Mouse (Mus musculus) MEL (cell line): ENCODE data around the gene Hcls1. TPM values are rescaled to one million over a fixed set of nuclear protein-coding genes. Genes with fewer than 3 reads are reported as not detected.

Source experiments
- DNase-seq: peaks from one replicate; pipeline ENCODE4 v3.0.0; 2011; ENCODE audit warnings: low read depth, low spot score
- H3K27ac ChIP-seq: 2 replicates; pipeline ENCODE4 v1.5.1; 2012; ENCODE audit warnings: low read depth, mild to moderate bottlenecking, control low read depth, low read length, moderate library complexity; ENCODE audit not compliant: control insufficient read depth
- H3K27me3 ChIP-seq, 2 experiments: fragments of 150-350 bp in 1 of 2; sonication (generic) in 1 of 2; 2 replicates each; pipeline ENCODE4 v1.6.1; 2012; ENCODE audit warnings: low read length in 2 of 2, mild to moderate bottlenecking in 2 of 2, improper control_type of control experiment in 1 of 2, moderate library complexity in 1 of 2; ENCODE audit not compliant: insufficient read depth in 2 of 2, control insufficient read depth in 1 of 2
- H3K36me3 ChIP-seq, 2 experiments: 2 replicates each; pipeline ENCODE4 v1.6.1; 2012 to 2014; ENCODE audit warnings: low read length in 2 of 2, improper control_type of control experiment in 1 of 2, inconsistent platforms in 1 of 2, mild to moderate bottlenecking in 1 of 2; ENCODE audit not compliant: insufficient read depth in 2 of 2, control insufficient read depth in 1 of 2
- H3K4me1 ChIP-seq, 2 experiments: fragments of 150-350 bp in 1 of 2; sonication (generic) in 1 of 2; 2 replicates each; pipeline ENCODE4 v1.6.1; 2012; ENCODE audit warnings: low read length in 2 of 2, improper control_type of control experiment in 1 of 2, mild to moderate bottlenecking in 1 of 2; ENCODE audit not compliant: insufficient read depth in 2 of 2, control insufficient read depth in 1 of 2
- H3K4me3 ChIP-seq, 2 experiments: fragments of 150-350 bp in 1 of 2; sonication (generic) in 1 of 2; 2 replicates each; pipeline ENCODE4 v1.5.1; 2012; ENCODE audit warnings: low read depth in 2 of 2, low read length in 2 of 2, mild to moderate bottlenecking in 2 of 2, moderate library complexity in 2 of 2, control low read depth in 1 of 2, improper control_type of control experiment in 1 of 2; ENCODE audit not compliant: control insufficient read depth in 1 of 2, insufficient read depth in 1 of 2
- H3K79me2 ChIP-seq: 2 replicates; pipeline ENCODE4 v1.6.1; 2012; ENCODE audit warnings: mild to moderate bottlenecking, low read length, moderate library complexity; ENCODE audit not compliant: control insufficient read depth, poor library complexity, insufficient read depth
- H3K9ac ChIP-seq: 2 replicates; pipeline ENCODE4 v1.6.1; 2012; ENCODE audit warnings: low read depth, mild to moderate bottlenecking, control low read depth, low read length, moderate library complexity; ENCODE audit not compliant: control insufficient read depth, poor library complexity, severe bottlenecking
- H3K9me3 ChIP-seq: fragments of 150-350 bp; sonication (generic); replicated peaks from 2 replicates; pipeline ENCODE4 v1.6.1; 2012; ENCODE audit warnings: mild to moderate bottlenecking, low read length, improper control_type of control experiment, moderate library complexity; ENCODE audit not compliant: insufficient read depth
- BHLHE40 ChIP-seq: IDR thresholded peaks from 2 replicates; pipeline ENCODE4 v1.6.1; 2012; ENCODE audit warnings: low read depth, mild to moderate bottlenecking, inconsistent platforms, low read length, improper control_type of control experiment, borderline replicate concordance
- CHD2 ChIP-seq: IDR thresholded peaks from 2 replicates; pipeline ENCODE4 v1.6.1; 2011; ENCODE audit warnings: low read length, improper control_type of control experiment
- E2F4 ChIP-seq: IDR thresholded peaks from 2 replicates; pipeline ENCODE4 v1.6.1; 2011; ENCODE audit warnings: low read depth, low read length, improper control_type of control experiment, borderline replicate concordance
- ELF1 ChIP-seq: IDR thresholded peaks from 2 replicates; pipeline ENCODE4 v1.6.1; 2014; ENCODE audit warnings: low read depth, mild to moderate bottlenecking, inconsistent platforms, low read length, improper control_type of control experiment, moderate library complexity
- EP300 ChIP-seq, 2 experiments: IDR thresholded peaks; 2 replicates each; pipeline ENCODE4 v1.6.1; 2011; ENCODE audit warnings: improper control_type of control experiment in 2 of 2, low read length in 2 of 2, low read depth in 1 of 2, mild to moderate bottlenecking in 1 of 2
- ETS1 ChIP-seq: IDR thresholded peaks from 2 replicates; pipeline ENCODE4 v1.6.1; 2012; ENCODE audit warnings: low read depth, mild to moderate bottlenecking, inconsistent platforms, low read length, improper control_type of control experiment, moderate library complexity
- GABPA ChIP-seq: IDR thresholded peaks from 2 replicates; pipeline ENCODE4 v1.6.1; 2012; ENCODE audit warnings: low read depth, mild to moderate bottlenecking, inconsistent platforms, low read length, improper control_type of control experiment, moderate library complexity
- GATA1 ChIP-seq: IDR thresholded peaks from 2 replicates; pipeline ENCODE4 v1.6.1; 2011; ENCODE audit warnings: low read depth, low read length, improper control_type of control experiment
- MAX ChIP-seq: IDR thresholded peaks from 2 replicates; pipeline ENCODE4 v1.6.1; 2011; ENCODE audit warnings: low read length, improper control_type of control experiment
- MAZ ChIP-seq: IDR thresholded peaks from 2 replicates; pipeline ENCODE4 v1.6.1; 2012; ENCODE audit warnings: low read depth, mild to moderate bottlenecking, inconsistent platforms, low read length, improper control_type of control experiment
- MEF2A ChIP-seq: IDR thresholded peaks from 2 replicates; pipeline ENCODE4 v1.6.1; 2014; ENCODE audit warnings: low read depth, mild to moderate bottlenecking, inconsistent platforms, low read length, improper control_type of control experiment; ENCODE audit not compliant: poor library complexity, insufficient replicate concordance, severe bottlenecking; ENCODE audit errors: extremely low read depth
- MXI1 ChIP-seq: IDR thresholded peaks from 2 replicates; pipeline ENCODE4 v1.6.1; 2011; ENCODE audit warnings: mild to moderate bottlenecking, low read depth, low read length, improper control_type of control experiment
- MYC ChIP-seq: IDR thresholded peaks from 2 replicates; pipeline ENCODE4 v1.6.1; 2011; ENCODE audit warnings: low read depth, mild to moderate bottlenecking, low read length, improper control_type of control experiment, moderate library complexity
- NELFE ChIP-seq: IDR thresholded peaks from 2 replicates; pipeline ENCODE4 v1.6.1; 2011; ENCODE audit warnings: low read depth, low read length, improper control_type of control experiment
- NRF1 ChIP-seq: IDR thresholded peaks from 2 replicates; pipeline ENCODE4 v1.6.1; 2014; ENCODE audit warnings: low read depth, mild to moderate bottlenecking, inconsistent platforms, low read length, improper control_type of control experiment, moderate library complexity; ENCODE audit not compliant: poor library complexity, insufficient read depth, severe bottlenecking
- RCOR1 ChIP-seq: IDR thresholded peaks from 2 replicates; pipeline ENCODE4 v1.6.1; 2012; ENCODE audit warnings: low read depth, mild to moderate bottlenecking, inconsistent platforms, low read length, improper control_type of control experiment
- SIN3A ChIP-seq: IDR thresholded peaks from 2 replicates; pipeline ENCODE4 v1.6.1; 2012; ENCODE audit warnings: low read length, improper control_type of control experiment, inconsistent platforms
- SMC3 ChIP-seq: IDR thresholded peaks from 2 replicates; pipeline ENCODE4 v1.6.1; 2011; ENCODE audit warnings: low read depth, low read length, improper control_type of control experiment
- TAL1 ChIP-seq: IDR thresholded peaks from 2 replicates; pipeline ENCODE4 v1.6.1; 2012; ENCODE audit warnings: mild to moderate bottlenecking, inconsistent platforms, low read length, moderate library complexity, mixed read lengths
- TBP ChIP-seq: IDR thresholded peaks from 2 replicates; pipeline ENCODE4 v1.8.0; 2011; ENCODE audit warnings: low read depth, low read length, improper control_type of control experiment
- ZKSCAN1 ChIP-seq: IDR thresholded peaks from 2 replicates; pipeline ENCODE4 v1.6.1; 2012; ENCODE audit warnings: low read depth, mild to moderate bottlenecking, inconsistent platforms, low read length, improper control_type of control experiment, moderate library complexity
- ZMIZ1 ChIP-seq: IDR thresholded peaks from 2 replicates; pipeline ENCODE4 v1.6.1; 2012; ENCODE audit warnings: low read depth, mild to moderate bottlenecking, inconsistent platforms, low read length, improper control_type of control experiment, moderate library complexity
- ZNF384 ChIP-seq: IDR thresholded peaks from 2 replicates; pipeline ENCODE4 v1.6.1; 2012; ENCODE audit warnings: low read depth, mild to moderate bottlenecking, inconsistent platforms, low read length, improper control_type of control experiment
- polyA plus RNA-seq, 2 experiments: library from polyadenylated mRNA; stranded (reverse) in 1 of 2; unstranded in 1 of 2; fragments of >175 nt in 1 of 2; fragments of >200 nt in 1 of 2; gene quantifications; 2 replicates each; pipeline versions ENCODE4 v1.2.1 to v1.2.4; 2012; ENCODE audit warnings: low replicate concordance in 2 of 2, low read depth in 1 of 2; ENCODE audit not compliant: insufficient read length in 2 of 2, insufficient read depth in 1 of 2, missing spikeins in 1 of 2
- total RNA-seq: library from RNA; depleted of rRNA; stranded (reverse); fragments of 300-350 nt; gene quantifications from 2 replicates; pipeline ENCODE4 v1.2.3, GENCODE M21; 2012

Hcls1 gene
- total and polyA plus RNA-seq, 3 experiments, result 57.4 to 91.4 TPM; not detected in 1

DNA sequence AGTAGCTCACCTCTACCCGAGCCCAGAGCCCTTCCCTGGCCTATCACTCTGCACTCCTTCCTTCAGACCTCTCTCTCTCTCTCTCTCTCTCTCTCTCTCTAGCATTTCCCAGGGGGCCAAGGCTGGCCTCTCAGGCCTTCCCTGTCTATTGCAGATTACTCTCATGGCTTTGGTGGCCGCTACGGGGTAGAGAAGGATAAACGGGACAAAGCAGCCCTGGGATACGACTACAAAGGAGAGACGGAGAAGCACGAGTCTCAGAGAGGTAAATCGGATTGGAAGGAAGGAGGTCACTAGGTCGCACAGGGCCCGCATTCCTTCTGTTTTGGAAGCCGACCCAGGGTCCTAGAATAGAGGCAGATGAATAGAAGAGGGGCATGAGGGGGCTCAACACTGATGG lies 20.3 kb downstream of the Hcls1 start:
- no peaks in the 10 kb centered on the region for H3K27me3 ChIP-seq
- H3K4me3 ChIP-seq, result no peak overlapping the region
- H3K36me3 ChIP-seq, result no peaks in the 10 kb centered on the region
- H3K9me3 ChIP-seq, result no peaks in the 10 kb centered on the region
- H3K4me1 ChIP-seq, result no peaks in the 10 kb centered on the region
- DNase-seq, result no peak
- no peak overlapping the region for H3K27ac ChIP-seq
- no peak for TF ChIP-seq RCOR1
- no peak for TF ChIP-seq ZNF384
- no peak for TF ChIP-seq CHD2
- TF ChIP-seq ELF1, result no peak
- no peak for TF ChIP-seq GATA1
- TF ChIP-seq GABPA, result no peak
- TF ChIP-seq MAZ, result no peak
- no peak for TF ChIP-seq TBP
- no peak for TF ChIP-seq EP300 (IDR thresholded peaks at IDR 0.05; ENCODE audit: low read depth in 1 of 2, low read length in 2 of 2)
- no peak for TF ChIP-seq MAX
- TF ChIP-seq SMC3, result no peak
- no peak for TF ChIP-seq ZKSCAN1
- no peak for TF ChIP-seq NRF1
- TF ChIP-seq ETS1, result no peak
- TF ChIP-seq NELFE, result no peak
- no peak for TF ChIP-seq SIN3A
- TF ChIP-seq MXI1, result no peak
- TF ChIP-seq TAL1, result no peak
- no peak for TF ChIP-seq E2F4
- no peak overlapping the region for H3K9ac ChIP-seq
- H3K79me2 ChIP-seq, result no peaks in the 10 kb centered on the region

DNA sequence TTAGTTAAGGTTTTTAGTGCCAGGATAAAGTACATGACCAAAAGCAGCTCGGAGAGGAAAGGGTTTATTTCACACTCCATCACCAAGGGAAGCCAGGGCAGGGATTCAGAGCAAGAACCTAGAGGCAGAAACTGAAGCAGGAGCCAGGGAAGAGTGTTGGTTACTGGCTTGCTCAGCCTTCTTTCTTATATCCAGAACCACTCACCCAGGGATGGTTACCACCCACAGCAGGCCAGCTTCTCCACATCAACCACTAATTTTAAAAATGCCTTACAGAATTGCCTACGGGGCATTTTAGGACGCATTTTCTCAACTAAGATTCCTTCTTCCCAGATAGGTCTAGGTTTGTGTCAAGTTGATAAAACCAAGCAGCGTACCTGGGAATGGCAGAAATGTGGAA lies 28.6 kb downstream of the Hcls1 start:
- Histone ChIP-seq H3K9me3 (no peaks in the 10 kb centered on the region), H3K4me1 (no peaks in the 10 kb centered on the region), H3K27ac (no peak overlapping the region), H3K27me3 (no peaks in the 10 kb centered on the region), H3K9ac (no peak overlapping the region), H3K4me3 (no peak overlapping the region), H3K79me2 (no peaks in the 10 kb centered on the region), H3K36me3 (no peaks in the 10 kb centered on the region; a peak in 1 of 4 replicates)
- TF ChIP-seq EP300 (IDR thresholded peaks at IDR 0.05; ENCODE audit: low read depth in 1 of 2, low read length in 2 of 2) (no peak), ZMIZ1 (no peak), BHLHE40 (no peak), NELFE (no peak), MEF2A (no peak), ZNF384 (no peak), ETS1 (no peak), SMC3 (no peak), MYC (no peak), GABPA (no peak)
- DNase-seq, result no peak
